ENCODE assay signal across 9 mouse cellular contexts in the genomic region with DNA sequence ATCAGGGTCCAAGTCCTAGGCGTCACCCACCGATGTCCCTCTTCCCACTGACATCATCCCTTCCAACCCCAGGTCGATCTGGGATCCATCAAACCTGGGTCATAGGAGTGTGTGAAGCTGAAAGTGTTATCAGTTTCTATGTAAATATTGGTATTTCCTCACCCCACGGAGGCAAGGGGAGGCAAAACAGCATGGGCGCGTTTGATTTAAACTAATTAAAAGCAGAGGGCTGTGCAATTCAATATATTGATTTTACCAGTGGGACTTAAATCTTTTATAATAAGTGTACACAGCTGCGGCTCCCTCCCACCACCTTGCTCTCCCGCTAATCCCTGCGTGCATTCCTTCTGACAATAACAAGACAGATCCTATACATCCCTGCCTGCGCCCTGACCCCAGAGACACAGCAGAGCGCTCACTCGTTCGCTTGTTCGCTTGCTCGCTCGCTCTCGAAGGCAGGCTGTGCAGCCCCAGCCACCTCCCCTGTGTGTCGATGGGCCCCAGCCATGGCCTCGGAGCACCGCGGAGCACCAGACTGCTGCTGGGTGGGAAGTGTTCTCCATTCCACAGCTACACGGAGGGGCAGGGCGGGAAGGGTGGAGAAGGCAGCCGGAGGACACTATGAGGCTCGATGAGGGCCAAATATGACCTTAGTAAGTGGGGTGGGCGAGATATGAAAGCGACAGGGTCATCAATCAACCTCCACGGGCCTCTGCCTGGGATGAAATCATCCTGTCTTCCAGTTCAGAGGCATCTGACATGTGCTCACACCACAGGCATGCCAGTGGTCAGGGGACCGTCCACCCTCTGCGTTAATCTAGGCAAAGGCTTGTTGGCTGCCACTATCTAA. TPM values are rescaled to one million over a fixed set of nuclear protein-coding genes. Genes with fewer than 3 reads are reported as not detected.
DNase-seq lines count a peak whose midpoint lies in the region; ATAC-seq and TF ChIP-seq lines count a peak whose summit lies in the region.
"Had no signal": no experiment of that assay in that cellular context is flagged by ENCODE, and none has a peak within 500 bp of the region (broad histone marks: within the 10 kb centered on the region; RNA-seq: fewer than 3 reads in every experiment).

No protein-coding gene starts in this region.

- H3K9ac ChIP-seq in kidney, postnatal 0 days (ENCODE audit: low read depth, low read length), result peak overlapping the region; percentile 54; the same call in 1 of the 2 replicates
- peak overlapping the region; percentile 35; the same call in 1 of the 2 replicates for H3K9ac ChIP-seq in forebrain, embryonic 11.5 days (ENCODE audit: low read length)
- no peak overlapping the region for H3K9ac ChIP-seq in limb, embryonic 15.5 days
- no peak overlapping the region for H3K9ac ChIP-seq in stomach, embryonic 14.5 days (replicated peaks; ENCODE audit: low read depth, low read length)

- ATAC-seq in kidney, postnatal 0 days (replicated peaks; ENCODE audit: low FRiP score, low read depth), result no peak
- no peak for ATAC-seq in forebrain, embryonic 11.5 days (replicated peaks; ENCODE audit: low FRiP score)
- no peak for ATAC-seq in limb, embryonic 15.5 days (ENCODE audit: insufficient number of reproducible peaks, low FRiP score, low TSS enrichment, low read depth)
- no peak for ATAC-seq in stomach, embryonic 14.5 days (ENCODE audit: insufficient number of reproducible peaks, insufficient read depth, low FRiP score, low read depth)
- ATAC-seq in cerebellum, adult (ENCODE audit: insufficient number of reproducible peaks, low FRiP score, low TSS enrichment), result no peak

- TF ChIP-seq CTCF in kidney, postnatal 0 days (IDR thresholded peaks at IDR 0.05; ENCODE audit: low read depth), result no peak

- H3K4me3 ChIP-seq in kidney, postnatal 0 days (replicated peaks; ENCODE audit: low read depth, low read length), result 0 out of 2 replicates have a peak overlapping the region, but pooled peaks have one; percentile 7
- peak overlapping the region; percentile 16; the same call in 1 of the 2 replicates for H3K4me3 ChIP-seq in forebrain, embryonic 11.5 days (ENCODE audit: low read depth, low read length)
- H3K4me3 ChIP-seq in limb, embryonic 15.5 days, result peak overlapping the region; percentile 22
- 0 out of 2 replicates have a peak overlapping the region, but pooled peaks have one; percentile 6 for H3K4me3 ChIP-seq in stomach, embryonic 14.5 days (ENCODE audit: low read depth, low read length)
- H3K4me3 ChIP-seq: erythroblast, embryonic 14.5 days had no signal

- peak; percentile 64 for DNase-seq in kidney, postnatal 0 days (ENCODE audit: low spot score)
- no peak for DNase-seq in kidney, postnatal 36 days
- DNase-seq in forebrain, embryonic 11.5 days (ENCODE audit: low spot score), result peak; percentile 72
- DNase-seq in spleen, postnatal 14 days (ENCODE audit: low spot score in 2 of 2), result no peak
- DNase-seq in urinary bladder, postnatal 14 days (ENCODE audit: low spot score), result no peak

- peak overlapping the region; percentile 44 for H3K4me2 ChIP-seq in kidney, postnatal 0 days (ENCODE audit: low read length)
- peak overlapping the region; percentile 46 for H3K4me2 ChIP-seq in forebrain, embryonic 11.5 days (ENCODE audit: low read depth, low read length, severe bottlenecking)
- H3K4me2 ChIP-seq in limb, embryonic 15.5 days, result peak overlapping the region; percentile 44
- peak overlapping the region; percentile 37 for H3K4me2 ChIP-seq in stomach, embryonic 14.5 days (replicated peaks; ENCODE audit: low read depth, low read length)

- 0 out of 2 replicates have a peak, but pooled peaks cover 5% of the 10 kb centered on the region for H3K27me3 ChIP-seq in kidney, postnatal 0 days (ENCODE audit: insufficient read depth, low read length)
- H3K27me3 ChIP-seq in forebrain, embryonic 11.5 days (ENCODE audit: control insufficient read depth, insufficient read depth, low read length), result peaks cover 46% of the 10 kb centered on the region
- H3K27me3 ChIP-seq in limb, embryonic 15.5 days, result peaks cover 11% of the 10 kb centered on the region
- H3K27me3 ChIP-seq in stomach, embryonic 14.5 days (ENCODE audit: control insufficient read depth, insufficient read depth, low read length), result no peaks in the 10 kb centered on the region

- H3K36me3 ChIP-seq in kidney, postnatal 0 days (ENCODE audit: insufficient read depth, low read length), result no peaks in the 10 kb centered on the region
- H3K36me3 ChIP-seq in forebrain, embryonic 11.5 days (ENCODE audit: control insufficient read depth, insufficient read depth, low read length), result no peaks in the 10 kb centered on the region
- no peaks in the 10 kb centered on the region for H3K36me3 ChIP-seq in limb, embryonic 15.5 days
- H3K36me3 ChIP-seq in stomach, embryonic 14.5 days (ENCODE audit: control insufficient read depth, insufficient read depth, low read length), result no peaks in the 10 kb centered on the region

- peaks cover 56% of the 10 kb centered on the region for H3K4me1 ChIP-seq in kidney, postnatal 0 days (replicated peaks; ENCODE audit: insufficient read depth, low read length)
- peaks cover 38% of the 10 kb centered on the region for H3K4me1 ChIP-seq in forebrain, embryonic 11.5 days (replicated peaks; ENCODE audit: control insufficient read depth, insufficient read depth, low read length)
- peaks cover 90% of the 10 kb centered on the region for H3K4me1 ChIP-seq in limb, embryonic 15.5 days
- peaks cover 56% of the 10 kb centered on the region for H3K4me1 ChIP-seq in stomach, embryonic 14.5 days (ENCODE audit: control insufficient read depth, insufficient read depth, low read length)

- no peaks in the 10 kb centered on the region for H3K9me3 ChIP-seq in kidney, postnatal 0 days (replicated peaks; ENCODE audit: low read length)
- no peaks in the 10 kb centered on the region for H3K9me3 ChIP-seq in forebrain, embryonic 11.5 days (ENCODE audit: control insufficient read depth, low read length)
- no peaks in the 10 kb centered on the region for H3K9me3 ChIP-seq in limb, embryonic 15.5 days
- no peaks in the 10 kb centered on the region for H3K9me3 ChIP-seq in stomach, embryonic 14.5 days (ENCODE audit: control insufficient read depth, low read depth, low read length)

- 24% methylated on average over 30 of the region's 30 CpGs for WGBS in kidney, postnatal 0 days
- 2% methylated on average over 30 of the region's 30 CpGs for WGBS in forebrain, embryonic 11.5 days
- 9% methylated on average over 30 of the region's 30 CpGs for WGBS in limb, embryonic 15.5 days
- WGBS in stomach, embryonic 14.5 days, result 13% methylated on average over 30 of the region's 30 CpGs

- peak overlapping the region; percentile 78 for H3K27ac ChIP-seq in kidney, postnatal 0 days
- peak overlapping the region; percentile 41; the same call in 1 of the 2 replicates for H3K27ac ChIP-seq in forebrain, embryonic 11.5 days (ENCODE audit: low read depth, low read length)
- H3K27ac ChIP-seq in limb, embryonic 15.5 days, result peak overlapping the region; percentile 80
- H3K27ac ChIP-seq in stomach, embryonic 14.5 days (ENCODE audit: low read length), result peak overlapping the region; percentile 75; the same call in 1 of the 2 replicates

RNA-seq across cellular contexts. Expression of a gene that starts 5.0 kb away (rescaled TPM):
- polyA plus RNA-seq in kidney, postnatal 0 days (2015; fragmentation: Nextera tagmentation; extraction: Ambion mirVana), result 33.7 and 35.8 TPM in 2 replicates
- 18.8 and 20.7 TPM in 2 replicates for polyA plus RNA-seq in forebrain, embryonic 11.5 days (2014; fragmentation: Nextera tagmentation; extraction: Ambion mirVana)
- polyA plus RNA-seq in limb, embryonic 15.5 days (2015; fragmentation: Nextera tagmentation; extraction: Ambion mirVana), result 25.5 and 27.5 TPM in 2 replicates
- 20.7 and 24.0 TPM in 2 replicates for polyA plus RNA-seq in stomach, embryonic 14.5 days (2014; fragmentation: Nextera tagmentation; extraction: Ambion mirVana)
- polyA plus RNA-seq: erythroblast, embryonic 14.5 days had no signal

RNA-seq across cellular contexts. Expression of a gene that starts 42.4 kb away (rescaled TPM):
- polyA plus RNA-seq in kidney, postnatal 0 days (2015; fragmentation: Nextera tagmentation; extraction: Ambion mirVana), result 0.10 and 0.11 TPM in 2 replicates
- 0.47 and 0.71 TPM in 2 replicates for polyA plus RNA-seq in forebrain, embryonic 11.5 days (2014; fragmentation: Nextera tagmentation; extraction: Ambion mirVana)
- polyA plus RNA-seq in limb, embryonic 15.5 days (2015; fragmentation: Nextera tagmentation; extraction: Ambion mirVana), result 3.4 and 3.8 TPM in 2 replicates
- 0.54 and 0.76 TPM in 2 replicates for polyA plus RNA-seq in stomach, embryonic 14.5 days (2014; fragmentation: Nextera tagmentation; extraction: Ambion mirVana)

Comparison
In these comparisons a context has a peak if more than half of its experiments do, and no peak if none do; other contexts are left out.
1. DNase-seq: peak in kidney, postnatal 0 days (single experiment) and forebrain, embryonic 11.5 days (single experiment); none in kidney, postnatal 36 days (0 of 2), spleen, postnatal 14 days (0 of 2) and urinary bladder, postnatal 14 days (single experiment).
2. H3K9ac ChIP-seq: peak in kidney, postnatal 0 days (single experiment) and forebrain, embryonic 11.5 days (single experiment); none in limb, embryonic 15.5 days (single experiment) and stomach, embryonic 14.5 days (single experiment).
3. Peak in every context shown above with its lines, with median percentiles within 50 percentile points of each other: H3K27ac ChIP-seq, H3K4me2 ChIP-seq and H3K4me3 ChIP-seq.